Mouse (Mus musculus): ENCODE measurements at regions not wholly inside any gene's neighbourhood (a gene's known extent, or its start where the extent isn't known, plus 50 kb on each side); places are given as distances from the start of the nearest gene placed in this dataset.

DNA sequence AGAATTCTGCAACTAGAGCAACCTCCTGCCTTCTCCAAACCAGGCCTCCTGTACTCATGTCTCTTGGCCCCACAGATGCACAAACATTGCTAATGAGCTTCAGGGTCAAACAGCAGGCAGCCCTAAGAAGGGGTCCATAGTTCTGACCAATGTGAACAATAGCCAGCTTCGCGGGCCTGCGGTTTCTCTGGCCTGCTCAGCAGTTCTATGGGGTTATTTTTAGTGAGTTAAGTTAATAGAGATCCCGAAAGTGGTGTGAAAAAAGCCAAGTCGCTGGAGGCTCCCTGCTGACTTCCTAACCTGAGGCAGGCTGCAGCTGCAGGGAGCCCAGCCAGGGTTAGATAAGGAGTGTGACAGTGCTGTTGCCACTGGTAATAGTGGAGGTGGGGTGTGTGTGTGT is 106.6 kb downstream of the Pdcd6ip start:
- no peaks in the 10 kb centered on the region for H3K9me3 ChIP-seq (ENCODE audit: control insufficient read depth, low read length)
- no peak for DNase-seq (ENCODE audit: low spot score)
- no peaks in the 10 kb centered on the region for H3K27me3 ChIP-seq (replicated peaks; ENCODE audit: control insufficient read depth, insufficient read depth, low read length)
- no peak for ATAC-seq (ENCODE audit: low read depth)
- no peaks in the 10 kb centered on the region for H3K36me3 ChIP-seq (ENCODE audit: control insufficient read depth, insufficient read depth, low read length)
- H3K4me3 ChIP-seq (ENCODE audit: low read depth, low read length): no peak overlapping the region
- H3K27ac ChIP-seq (replicated peaks; ENCODE audit: low read depth, low read length): no peak overlapping the region
- H3K4me1 ChIP-seq (ENCODE audit: control insufficient read depth, insufficient read depth, low read length): no peaks in the 10 kb centered on the region
- H3K4me2 ChIP-seq (ENCODE audit: low read depth, low read length): no peak overlapping the region
- 11% methylated on average over 5 of the region's 5 CpGs for WGBS
- no peak overlapping the region for H3K9ac ChIP-seq (ENCODE audit: low read depth, low read length)

DNA sequence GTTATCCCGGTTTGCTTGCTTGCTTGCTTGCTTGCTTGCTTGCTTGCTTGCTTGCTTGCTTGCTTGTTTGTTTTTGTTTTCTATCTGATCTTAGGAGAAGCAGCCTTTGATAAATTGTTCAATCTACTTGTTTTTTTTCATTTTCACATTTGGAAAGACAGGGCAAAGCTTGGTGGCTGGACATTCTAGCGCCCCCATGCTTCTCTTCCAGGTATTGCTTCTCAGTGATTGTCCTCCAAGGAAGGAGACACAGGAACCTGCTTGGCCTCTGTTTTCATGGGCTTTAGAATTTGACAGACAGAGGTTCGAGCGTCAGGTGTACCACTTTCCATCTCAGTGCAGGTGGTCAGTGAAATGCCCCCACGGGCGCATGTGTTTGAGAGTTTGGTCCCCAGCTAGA is 120.8 kb downstream of the Pdcd6ip start:
- Histone ChIP-seq H3K4me1 (ENCODE audit: control insufficient read depth, insufficient read depth, low read length) (no peaks in the 10 kb centered on the region), H3K4me3 (ENCODE audit: low read depth, low read length) (no peak overlapping the region), H3K36me3 (ENCODE audit: control insufficient read depth, insufficient read depth, low read length) (no peaks in the 10 kb centered on the region), H3K9ac (ENCODE audit: low read depth, low read length) (no peak overlapping the region), H3K27me3 (replicated peaks; ENCODE audit: control insufficient read depth, insufficient read depth, low read length) (no peaks in the 10 kb centered on the region), H3K27ac (replicated peaks; ENCODE audit: low read depth, low read length) (no peak overlapping the region), H3K4me2 (ENCODE audit: low read depth, low read length) (no peak overlapping the region), H3K9me3 (ENCODE audit: control insufficient read depth, low read length) (no peaks in the 10 kb centered on the region)
- DNase-seq (ENCODE audit: low spot score): no peak
- no peak for ATAC-seq (ENCODE audit: low read depth)
- WGBS: 56% methylated on average over 6 of the region's 6 CpGs

- no peak overlapping the region for H3K4me3 ChIP-seq (ENCODE audit: low read depth, low read length)
- H3K4me1 ChIP-seq (ENCODE audit: control insufficient read depth, insufficient read depth, low read length): no peaks in the 10 kb centered on the region
- H3K36me3 ChIP-seq (ENCODE audit: control insufficient read depth, insufficient read depth, low read length): no peaks in the 10 kb centered on the region
- no peak overlapping the region for H3K9ac ChIP-seq (ENCODE audit: low read depth, low read length)
- no peak for ATAC-seq (ENCODE audit: low read depth)
- no peaks in the 10 kb centered on the region for H3K9me3 ChIP-seq (ENCODE audit: control insufficient read depth, low read length)
- no peak for DNase-seq (ENCODE audit: low spot score)
- WGBS: 77% methylated on average over 4 of the region's 4 CpGs
- H3K27me3 ChIP-seq (replicated peaks; ENCODE audit: control insufficient read depth, insufficient read depth, low read length): no peaks in the 10 kb centered on the region
- H3K4me2 ChIP-seq (ENCODE audit: low read depth, low read length): no peak overlapping the region
- no peak overlapping the region for H3K27ac ChIP-seq (replicated peaks; ENCODE audit: low read depth, low read length)
Observed at GRCm38 (mm10) chr9:113586477-113586876, 121.6 kb downstream of the Pdcd6ip start.

- Histone ChIP-seq H3K36me3 (ENCODE audit: control insufficient read depth, insufficient read depth, low read length) (no peaks in the 10 kb centered on the region), H3K27ac (replicated peaks; ENCODE audit: low read depth, low read length) (no peak overlapping the region), H3K27me3 (replicated peaks; ENCODE audit: control insufficient read depth, insufficient read depth, low read length) (no peaks in the 10 kb centered on the region), H3K4me2 (ENCODE audit: low read depth, low read length) (no peak overlapping the region), H3K9ac (ENCODE audit: low read depth, low read length) (no peak overlapping the region), H3K4me1 (ENCODE audit: control insufficient read depth, insufficient read depth, low read length) (no peaks in the 10 kb centered on the region), H3K4me3 (ENCODE audit: low read depth, low read length) (no peak overlapping the region), H3K9me3 (ENCODE audit: control insufficient read depth, low read length) (no peaks in the 10 kb centered on the region)
- WGBS: 68% methylated on average over 9 of the region's 9 CpGs
- ATAC-seq (ENCODE audit: low read depth): no peak
- no peak for DNase-seq (ENCODE audit: low spot score)
Observed at GRCm38 (mm10) chr9:113578221-113578620, 129.8 kb downstream of the Pdcd6ip start.

GRCm38 (mm10) chr9:113568849-113569248 is 139.2 kb downstream of the Pdcd6ip start:
- 68% methylated on average over 1 of the region's 1 CpGs for WGBS
- Histone ChIP-seq H3K4me1 (ENCODE audit: control insufficient read depth, insufficient read depth, low read length) (no peaks in the 10 kb centered on the region), H3K4me3 (ENCODE audit: low read depth, low read length) (no peak overlapping the region), H3K4me2 (ENCODE audit: low read depth, low read length) (no peak overlapping the region), H3K27me3 (replicated peaks; ENCODE audit: control insufficient read depth, insufficient read depth, low read length) (no peaks in the 10 kb centered on the region), H3K9ac (ENCODE audit: low read depth, low read length) (no peak overlapping the region), H3K9me3 (ENCODE audit: control insufficient read depth, low read length) (no peaks in the 10 kb centered on the region), H3K36me3 (ENCODE audit: control insufficient read depth, insufficient read depth, low read length) (no peaks in the 10 kb centered on the region), H3K27ac (replicated peaks; ENCODE audit: low read depth, low read length) (no peak overlapping the region)
- DNase-seq (ENCODE audit: low spot score) (no peak), ATAC-seq (ENCODE audit: low read depth) (no peak)

DNA sequence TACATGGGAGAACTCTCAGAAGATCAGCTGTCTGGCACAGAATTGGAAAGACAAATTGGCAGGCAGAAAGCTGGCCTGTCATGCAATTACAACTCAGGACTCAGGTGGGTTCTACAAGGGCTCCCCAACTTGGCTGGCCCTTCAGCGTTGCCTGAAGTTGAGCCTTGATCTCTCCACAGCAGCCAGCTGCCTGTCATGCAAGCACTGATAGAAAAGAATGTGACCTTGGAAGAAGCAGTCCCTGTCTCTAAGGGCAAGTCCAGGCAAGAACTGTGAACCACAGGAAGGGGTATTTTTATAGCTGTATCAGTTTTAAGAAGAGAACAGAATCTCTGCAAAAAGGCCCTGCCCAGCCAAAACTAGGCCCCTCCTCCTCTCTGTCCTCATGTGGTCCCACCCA is 140.4 kb downstream of the Pdcd6ip start:
- Histone ChIP-seq H3K27ac (replicated peaks; ENCODE audit: low read depth, low read length) (no peak overlapping the region), H3K9me3 (ENCODE audit: control insufficient read depth, low read length) (no peaks in the 10 kb centered on the region), H3K27me3 (replicated peaks; ENCODE audit: control insufficient read depth, insufficient read depth, low read length) (no peaks in the 10 kb centered on the region), H3K4me1 (ENCODE audit: control insufficient read depth, insufficient read depth, low read length) (no peaks in the 10 kb centered on the region), H3K9ac (ENCODE audit: low read depth, low read length) (no peak overlapping the region), H3K36me3 (ENCODE audit: control insufficient read depth, insufficient read depth, low read length) (no peaks in the 10 kb centered on the region), H3K4me2 (ENCODE audit: low read depth, low read length) (no peak overlapping the region), H3K4me3 (ENCODE audit: low read depth, low read length) (no peak overlapping the region)
- ATAC-seq (ENCODE audit: low read depth): no peak
- 73% methylated on average over 1 of the region's 1 CpGs for WGBS
- no peak for DNase-seq (ENCODE audit: low spot score)

DNA sequence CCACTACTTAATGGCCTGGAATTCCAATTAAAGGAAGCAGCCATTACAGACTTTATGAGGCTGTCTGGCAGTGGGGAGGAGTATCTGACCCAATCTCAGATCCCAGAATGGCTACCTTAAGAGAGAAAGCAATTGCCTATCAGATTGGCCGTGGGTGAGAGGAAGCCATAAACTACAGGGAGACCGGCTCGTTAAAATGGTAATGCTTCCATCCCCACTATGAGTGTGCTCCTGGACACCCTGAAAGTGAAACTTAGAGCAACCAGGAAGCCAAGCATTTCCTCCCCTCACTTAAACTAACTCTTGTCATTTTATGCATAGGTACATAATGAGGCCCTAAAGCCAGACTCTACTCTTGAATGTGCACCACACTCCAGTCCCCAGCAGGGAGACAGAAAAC is 141.4 kb downstream of the Pdcd6ip start:
- no peak overlapping the region for H3K27ac ChIP-seq (replicated peaks; ENCODE audit: low read depth, low read length)
- DNase-seq (ENCODE audit: low spot score) (no peak), ATAC-seq (ENCODE audit: low read depth) (no peak)
- no peaks in the 10 kb centered on the region for H3K4me1 ChIP-seq (ENCODE audit: control insufficient read depth, insufficient read depth, low read length)
- H3K4me3 ChIP-seq (ENCODE audit: low read depth, low read length): no peak overlapping the region
- WGBS: 83% methylated on average over 3 of the region's 3 CpGs
- H3K27me3 ChIP-seq (replicated peaks; ENCODE audit: control insufficient read depth, insufficient read depth, low read length): no peaks in the 10 kb centered on the region
- no peaks in the 10 kb centered on the region for H3K36me3 ChIP-seq (ENCODE audit: control insufficient read depth, insufficient read depth, low read length)
- H3K4me2 ChIP-seq (ENCODE audit: low read depth, low read length): no peak overlapping the region
- no peaks in the 10 kb centered on the region for H3K9me3 ChIP-seq (ENCODE audit: control insufficient read depth, low read length)
- H3K9ac ChIP-seq (ENCODE audit: low read depth, low read length): no peak overlapping the region

DNA sequence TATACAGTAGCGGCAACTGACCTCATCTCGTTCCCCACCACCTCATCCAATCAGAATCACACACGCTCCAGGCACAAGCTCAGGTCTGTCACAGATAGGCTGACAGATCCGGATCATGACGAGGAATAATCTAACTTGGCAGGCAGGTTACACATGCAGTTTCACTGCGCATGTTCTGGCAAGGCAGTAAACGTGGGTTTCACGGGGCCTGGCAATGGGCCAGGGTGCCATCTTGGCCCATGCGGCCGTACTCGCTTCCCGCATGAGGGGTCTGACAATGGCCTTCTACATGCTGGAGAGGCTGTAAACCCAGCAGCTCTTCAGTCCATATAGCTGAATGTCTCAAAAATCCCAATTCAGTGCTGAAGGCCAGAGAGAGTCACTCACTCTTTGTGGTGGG is 154.1 kb downstream of the Pdcd6ip start:
- DNase-seq (ENCODE audit: low spot score): no peak
- Histone ChIP-seq H3K36me3 (ENCODE audit: control insufficient read depth, insufficient read depth, low read length) (no peaks in the 10 kb centered on the region), H3K4me3 (ENCODE audit: low read depth, low read length) (no peak overlapping the region), H3K9ac (ENCODE audit: low read depth, low read length) (no peak overlapping the region), H3K4me1 (ENCODE audit: control insufficient read depth, insufficient read depth, low read length) (no peaks in the 10 kb centered on the region), H3K27ac (replicated peaks; ENCODE audit: low read depth, low read length) (no peak overlapping the region), H3K4me2 (ENCODE audit: low read depth, low read length) (no peak overlapping the region), H3K27me3 (replicated peaks; ENCODE audit: control insufficient read depth, insufficient read depth, low read length) (no peaks in the 10 kb centered on the region), H3K9me3 (ENCODE audit: control insufficient read depth, low read length) (no peaks in the 10 kb centered on the region)
- 90% methylated on average over 12 of the region's 12 CpGs for WGBS
- no peak for ATAC-seq (ENCODE audit: low read depth)

- H3K36me3 ChIP-seq (ENCODE audit: control insufficient read depth, insufficient read depth, low read length): no peaks in the 10 kb centered on the region
- no peaks in the 10 kb centered on the region for H3K9me3 ChIP-seq (ENCODE audit: control insufficient read depth, low read length)
- H3K9ac ChIP-seq (ENCODE audit: low read depth, low read length): no peak overlapping the region
- DNase-seq (ENCODE audit: low spot score): no peak
- no peaks in the 10 kb centered on the region for H3K4me1 ChIP-seq (ENCODE audit: control insufficient read depth, insufficient read depth, low read length)
- H3K4me3 ChIP-seq (ENCODE audit: low read depth, low read length): no peak overlapping the region
- no peak overlapping the region for H3K27ac ChIP-seq (replicated peaks; ENCODE audit: low read depth, low read length)
- WGBS: 86% methylated on average over 3 of the region's 3 CpGs
- no peak for ATAC-seq (ENCODE audit: low read depth)
- no peak overlapping the region for H3K4me2 ChIP-seq (ENCODE audit: low read depth, low read length)
- H3K27me3 ChIP-seq (replicated peaks; ENCODE audit: control insufficient read depth, insufficient read depth, low read length): no peaks in the 10 kb centered on the region
Observed at GRCm38 (mm10) chr9:113547458-113547857, 160.6 kb downstream of the Pdcd6ip start.
